Mouse (Mus musculus): Measurements from ENCODE around the gene Nhp2. TPM values are rescaled to one million over a fixed set of nuclear protein-coding genes. Genes with fewer than 3 reads are reported as not detected.

The Nhp2 gene
- polyA plus RNA-seq, 2 experiments = 89.0 to 176 TPM

DNA sequence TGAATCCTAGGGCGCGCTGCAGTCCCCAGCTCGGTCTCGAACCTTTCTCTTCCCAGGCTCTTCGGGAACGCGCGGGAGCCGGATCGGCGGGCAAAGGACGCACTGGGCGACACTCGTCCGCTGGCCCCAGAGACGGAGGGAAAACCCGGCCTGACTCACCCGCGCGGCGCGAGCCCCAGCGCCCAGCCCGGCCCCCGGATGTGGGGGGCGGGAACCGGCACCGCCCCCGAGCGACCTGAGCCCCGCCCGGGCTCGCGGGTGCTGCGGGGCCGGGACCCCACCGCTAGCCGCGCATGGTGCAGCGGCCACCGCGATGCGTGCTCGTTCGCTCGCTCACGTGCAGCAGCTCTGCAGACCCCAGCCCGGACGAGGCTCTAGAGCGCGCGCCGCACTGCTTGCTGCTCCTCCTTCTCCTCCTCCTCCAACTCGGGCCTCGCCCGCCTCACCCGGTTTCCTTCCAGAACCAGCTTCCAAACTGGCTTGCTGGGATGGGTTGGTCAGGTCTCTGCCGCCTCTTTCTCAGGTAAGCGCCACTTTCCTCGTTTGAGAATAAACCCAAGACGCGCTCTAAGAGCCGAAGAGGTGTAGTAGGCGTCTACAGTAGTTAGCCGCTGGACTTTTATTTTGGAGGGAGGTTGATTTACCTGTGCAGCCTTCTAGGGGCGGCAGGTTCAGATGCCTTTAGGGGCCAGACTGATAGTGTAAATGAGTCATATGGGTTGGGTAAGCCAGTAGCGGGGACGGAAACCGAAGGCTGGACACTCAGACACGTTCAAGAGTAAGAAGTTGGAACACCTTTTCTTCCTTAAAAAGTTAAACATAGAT lies 31.4 kb downstream of the Nhp2 start, which contains the start of the genes N4bp3 and D930048N14Rik:
N4bp3 (minus strand) TSS at position 152 of the 825 bp plus-strand sequence.
D930048N14Rik (plus strand) TSS at position 264 of the 825 bp plus-strand sequence.
- Histone ChIP-seq H3K4me1 (ENCODE audit: control insufficient read depth, insufficient read depth, low read length) (peaks cover 21% of the 10 kb centered on the region), H3K9me3 (ENCODE audit: control insufficient read depth, low read length) (no peaks in the 10 kb centered on the region), H3K27me3 (ENCODE audit: control insufficient read depth, insufficient read depth, low read length) (no peaks in the 10 kb centered on the region), H3K9ac (ENCODE audit: low read depth, low read length, severe bottlenecking) (peak within 1 kb of the TSS; percentile 69), H3K27ac (replicated peaks; ENCODE audit: low read depth, low read length) (peak within 1 kb of the TSS; percentile 15), H3K4me2 (replicated peaks; ENCODE audit: low read depth, low read length, severe bottlenecking) (peak within 1 kb of the TSS; percentile 96), H3K4me3 (replicated peaks; ENCODE audit: low read length) (peak within 1 kb of the TSS; percentile 57), H3K36me3 (ENCODE audit: control insufficient read depth, insufficient read depth, low read length) (peaks cover under 1% of the 10 kb centered on the region; the same call in 1 of the 2 replicates)
- TF ChIP-seq POLR2A (IDR thresholded peaks at IDR 0.05; ENCODE audit: borderline replicate concordance, extremely low read depth, insufficient read depth, insufficient read length) = no peak; the same call in 1 of the 2 replicates
- ATAC-seq (ENCODE audit: low FRiP score, low read depth) (peak; percentile 71), DNase-seq (ENCODE audit: low spot score) (peak; percentile 55)
- WGBS = under 1% methylated on average over 48 of the region's 70 CpGs

GRCm38 (mm10) chr11:51652889-51653418 lies 33.4 kb downstream of the Nhp2 start:
- Histone ChIP-seq H3K9me3 (ENCODE audit: control insufficient read depth, low read length) (no peaks in the 10 kb centered on the region), H3K4me1 (ENCODE audit: control insufficient read depth, insufficient read depth, low read length) (peaks cover 28% of the 10 kb centered on the region), H3K27me3 (ENCODE audit: control insufficient read depth, insufficient read depth, low read length) (no peaks in the 10 kb centered on the region), H3K36me3 (ENCODE audit: control insufficient read depth, insufficient read depth, low read length) (no peaks in the 10 kb centered on the region), H3K4me3 (replicated peaks; ENCODE audit: low read length) (no peak overlapping the region), H3K9ac (ENCODE audit: low read depth, low read length, severe bottlenecking) (no peak overlapping the region), H3K4me2 (replicated peaks; ENCODE audit: low read depth, low read length, severe bottlenecking) (no peak overlapping the region), H3K27ac (replicated peaks; ENCODE audit: low read depth, low read length) (no peak overlapping the region)
- TF ChIP-seq POLR2A (IDR thresholded peaks at IDR 0.05; ENCODE audit: borderline replicate concordance, extremely low read depth, insufficient read depth, insufficient read length) = no peak
- 90% methylated on average over 4 of the region's 4 CpGs for WGBS
- ATAC-seq (ENCODE audit: low FRiP score, low read depth) (no peak), DNase-seq (ENCODE audit: low spot score) (no peak)

GRCm38 (mm10) chr11:51653736-51654135 lies 34.2 kb downstream of the Nhp2 start:
- no peak overlapping the region for H3K9ac ChIP-seq (ENCODE audit: low read depth, low read length, severe bottlenecking)
- no peak for DNase-seq (ENCODE audit: low spot score)
- H3K36me3 ChIP-seq (ENCODE audit: control insufficient read depth, insufficient read depth, low read length) = no peaks in the 10 kb centered on the region
- H3K4me3 ChIP-seq (replicated peaks; ENCODE audit: low read length) = no peak overlapping the region
- 88% methylated on average over 6 of the region's 6 CpGs for WGBS
- H3K27me3 ChIP-seq (ENCODE audit: control insufficient read depth, insufficient read depth, low read length) = no peaks in the 10 kb centered on the region
- H3K4me1 ChIP-seq (ENCODE audit: control insufficient read depth, insufficient read depth, low read length) = peaks cover 29% of the 10 kb centered on the region
- H3K4me2 ChIP-seq (replicated peaks; ENCODE audit: low read depth, low read length, severe bottlenecking) = no peak overlapping the region
- H3K9me3 ChIP-seq (ENCODE audit: control insufficient read depth, low read length) = no peaks in the 10 kb centered on the region
- H3K27ac ChIP-seq (replicated peaks; ENCODE audit: low read depth, low read length) = no peak overlapping the region
- TF ChIP-seq POLR2A (IDR thresholded peaks at IDR 0.05; ENCODE audit: borderline replicate concordance, extremely low read depth, insufficient read depth, insufficient read length) = no peak
- ATAC-seq (ENCODE audit: low FRiP score, low read depth) = no peak

- 89% methylated on average over 3 of the region's 3 CpGs for WGBS
- H3K27me3 ChIP-seq (ENCODE audit: control insufficient read depth, insufficient read depth, low read length) = no peaks in the 10 kb centered on the region
- ATAC-seq (ENCODE audit: low FRiP score, low read depth) (no peak), DNase-seq (ENCODE audit: low spot score) (no peak)
- peaks cover 24% of the 10 kb centered on the region for H3K4me1 ChIP-seq (ENCODE audit: control insufficient read depth, insufficient read depth, low read length)
- no peaks in the 10 kb centered on the region for H3K9me3 ChIP-seq (ENCODE audit: control insufficient read depth, low read length)
- H3K4me2 ChIP-seq (replicated peaks; ENCODE audit: low read depth, low read length, severe bottlenecking) = no peak overlapping the region
- no peak for TF ChIP-seq POLR2A (IDR thresholded peaks at IDR 0.05; ENCODE audit: borderline replicate concordance, extremely low read depth, insufficient read depth, insufficient read length)
- H3K4me3 ChIP-seq (replicated peaks; ENCODE audit: low read length) = no peak overlapping the region
- H3K27ac ChIP-seq (replicated peaks; ENCODE audit: low read depth, low read length) = no peak overlapping the region
- H3K36me3 ChIP-seq (ENCODE audit: control insufficient read depth, insufficient read depth, low read length) = no peaks in the 10 kb centered on the region
- H3K9ac ChIP-seq (ENCODE audit: low read depth, low read length, severe bottlenecking) = no peak overlapping the region
Measured at GRCm38 (mm10) chr11:51654891-51655290, 35.4 kb downstream of the Nhp2 start.

GRCm38 (mm10) chr11:51656798-51657521 lies 37.4 kb downstream of the Nhp2 start:
- no peak for DNase-seq (ENCODE audit: low spot score)
- 69% methylated on average over 7 of the region's 10 CpGs for WGBS
- Histone ChIP-seq H3K4me1 (ENCODE audit: control insufficient read depth, insufficient read depth, low read length) (peaks cover 19% of the 10 kb centered on the region), H3K36me3 (ENCODE audit: control insufficient read depth, insufficient read depth, low read length) (no peaks in the 10 kb centered on the region), H3K27me3 (ENCODE audit: control insufficient read depth, insufficient read depth, low read length) (no peaks in the 10 kb centered on the region), H3K4me3 (replicated peaks; ENCODE audit: low read length) (no peak overlapping the region), H3K27ac (replicated peaks; ENCODE audit: low read depth, low read length) (no peak overlapping the region), H3K9ac (ENCODE audit: low read depth, low read length, severe bottlenecking) (no peak overlapping the region), H3K4me2 (replicated peaks; ENCODE audit: low read depth, low read length, severe bottlenecking) (no peak overlapping the region), H3K9me3 (ENCODE audit: control insufficient read depth, low read length) (no peaks in the 10 kb centered on the region)
- no peak for TF ChIP-seq POLR2A (IDR thresholded peaks at IDR 0.05; ENCODE audit: borderline replicate concordance, extremely low read depth, insufficient read depth, insufficient read length)
- no peak for ATAC-seq (ENCODE audit: low FRiP score, low read depth)
